Mouse (Mus musculus): ENCODE measurements at regions not wholly inside any gene's neighbourhood (a gene's known extent, or its start where the extent isn't known, plus 50 kb on each side); places are given as distances from the start of the nearest gene placed in this dataset.

GRCm38 (mm10) chr2:166408806-166409205 lies 253.3 kb upstream of the Sulf2 start:
- TF ChIP-seq POLR2A (IDR thresholded peaks at IDR 0.05; ENCODE audit: insufficient read depth, low read depth, low read length) (no peak), CTCF (IDR thresholded peaks at IDR 0.05; ENCODE audit: insufficient read depth, low read depth, low read length) (no peak)
